In genomic region chr17:45370535-45370934, GRCm38 (mm10) we compare ENCODE assay signal across 18 mouse cellular contexts.
A peak's percentile ranks its signal among the peaks of the same experiment; 100 is the strongest.
DNase-seq lines count a peak whose midpoint lies in the region; ATAC-seq lines count a peak whose summit lies in the region.
"Had no signal": no experiment of that assay in that cellular context is flagged by ENCODE, and none has a peak within 500 bp of the region (broad histone marks: within the 10 kb centered on the region; RNA-seq: fewer than 3 reads in every experiment).

No protein-coding gene starts in this region.

- peaks cover 20% of the 10 kb centered on the region for H3K4me1 ChIP-seq in forebrain, embryonic 10.5 days
- 0 out of 2 replicates have a peak, but pooled peaks cover 4% of the 10 kb centered on the region for H3K4me1 ChIP-seq in forebrain, embryonic 15.5 days
- H3K4me1 ChIP-seq in neural tube, embryonic 11.5 days (ENCODE audit: control insufficient read depth, insufficient read depth, low read length), result peaks cover 5% of the 10 kb centered on the region; the same call in 1 of the 2 replicates
- H3K4me1 ChIP-seq in neural tube, embryonic 15.5 days, result peaks cover 12% of the 10 kb centered on the region
- peaks cover 2% of the 10 kb centered on the region; the same call in 1 of the 2 replicates for H3K4me1 ChIP-seq in hindbrain, embryonic 16.5 days (ENCODE audit: control insufficient read depth, insufficient read depth, low read depth, low read length)
- no peaks in the 10 kb centered on the region for H3K4me1 ChIP-seq in neural tube, embryonic 14.5 days (ENCODE audit: control insufficient read depth, insufficient read depth, low read length)
- H3K4me1 ChIP-seq: heart, embryonic 12.5 days; intestine, embryonic 15.5 days had no signal

- H3K4me3 ChIP-seq in forebrain, embryonic 10.5 days, result no peak overlapping the region
- H3K4me3 ChIP-seq in forebrain, embryonic 15.5 days, result no peak overlapping the region
- no peak overlapping the region for H3K4me3 ChIP-seq in neural tube, embryonic 11.5 days (ENCODE audit: low read depth, low read length)
- no peak overlapping the region for H3K4me3 ChIP-seq in neural tube, embryonic 15.5 days (replicated peaks)
- H3K4me3 ChIP-seq in hindbrain, embryonic 16.5 days (ENCODE audit: low read length), result no peak overlapping the region
- no peak overlapping the region for H3K4me3 ChIP-seq in neural tube, embryonic 14.5 days (ENCODE audit: low read depth, low read length)
- H3K4me3 ChIP-seq: heart, embryonic 12.5 days; intestine, embryonic 15.5 days; myocyte had no signal

- no peaks in the 10 kb centered on the region for H3K36me3 ChIP-seq in forebrain, embryonic 10.5 days (replicated peaks)
- H3K36me3 ChIP-seq in forebrain, embryonic 15.5 days, result no peaks in the 10 kb centered on the region
- H3K36me3 ChIP-seq in neural tube, embryonic 11.5 days (ENCODE audit: control insufficient read depth, insufficient read depth, low read length), result no peaks in the 10 kb centered on the region
- H3K36me3 ChIP-seq in neural tube, embryonic 15.5 days, result no peaks in the 10 kb centered on the region
- H3K36me3 ChIP-seq in hindbrain, embryonic 16.5 days (ENCODE audit: control insufficient read depth, insufficient read depth, low read length), result no peaks in the 10 kb centered on the region
- H3K36me3 ChIP-seq in neural tube, embryonic 14.5 days (ENCODE audit: control insufficient read depth, insufficient read depth, low read length), result no peaks in the 10 kb centered on the region
- H3K36me3 ChIP-seq: heart, embryonic 12.5 days; intestine, embryonic 15.5 days had no signal

- H3K27ac ChIP-seq in forebrain, embryonic 10.5 days, result peak overlapping the region; percentile 40; the same call in 1 of the 2 replicates
- no peak overlapping the region for H3K27ac ChIP-seq in forebrain, embryonic 15.5 days (replicated peaks)
- no peak overlapping the region for H3K27ac ChIP-seq in neural tube, embryonic 11.5 days (ENCODE audit: low read depth, low read length)
- no peak overlapping the region for H3K27ac ChIP-seq in neural tube, embryonic 15.5 days (replicated peaks)
- H3K27ac ChIP-seq in hindbrain, embryonic 16.5 days (ENCODE audit: low read depth, low read length), result no peak overlapping the region
- no peak overlapping the region for H3K27ac ChIP-seq in neural tube, embryonic 14.5 days (ENCODE audit: low read depth, low read length)
- H3K27ac ChIP-seq: intestine, embryonic 15.5 days; kidney, postnatal 0 days; stomach, postnatal 0 days had no signal

- no peak overlapping the region for H3K4me2 ChIP-seq in forebrain, embryonic 15.5 days (replicated peaks)
- no peak overlapping the region for H3K4me2 ChIP-seq in neural tube, embryonic 11.5 days (ENCODE audit: low read depth)
- no peak overlapping the region for H3K4me2 ChIP-seq in neural tube, embryonic 15.5 days
- no peak overlapping the region for H3K4me2 ChIP-seq in hindbrain, embryonic 16.5 days (ENCODE audit: low read length)
- no peak overlapping the region for H3K4me2 ChIP-seq in neural tube, embryonic 14.5 days (ENCODE audit: low read depth, low read length)
- H3K4me2 ChIP-seq: heart, embryonic 12.5 days; intestine, embryonic 15.5 days had no signal

- no peaks in the 10 kb centered on the region for H3K9me3 ChIP-seq in forebrain, embryonic 10.5 days
- no peaks in the 10 kb centered on the region for H3K9me3 ChIP-seq in forebrain, embryonic 15.5 days
- H3K9me3 ChIP-seq in neural tube, embryonic 11.5 days (ENCODE audit: control insufficient read depth, low read length), result no peaks in the 10 kb centered on the region
- no peaks in the 10 kb centered on the region for H3K9me3 ChIP-seq in neural tube, embryonic 15.5 days (replicated peaks)
- no peaks in the 10 kb centered on the region for H3K9me3 ChIP-seq in hindbrain, embryonic 16.5 days (ENCODE audit: control insufficient read depth, low read length)
- H3K9me3 ChIP-seq in neural tube, embryonic 14.5 days (ENCODE audit: control insufficient read depth, low read length), result no peaks in the 10 kb centered on the region
- H3K9me3 ChIP-seq: heart, embryonic 12.5 days; intestine, embryonic 15.5 days had no signal

- no peak overlapping the region for H3K9ac ChIP-seq in forebrain, embryonic 15.5 days (replicated peaks)
- H3K9ac ChIP-seq in neural tube, embryonic 11.5 days (ENCODE audit: low read length), result 0 out of 2 replicates have a peak overlapping the region, but pooled peaks have one; percentile 5
- no peak overlapping the region for H3K9ac ChIP-seq in neural tube, embryonic 15.5 days (replicated peaks)
- H3K9ac ChIP-seq in hindbrain, embryonic 16.5 days (ENCODE audit: low read depth, low read length), result no peak overlapping the region; the same call in 1 of the 2 replicates
- H3K9ac ChIP-seq in neural tube, embryonic 14.5 days (replicated peaks; ENCODE audit: low read depth, low read length), result no peak overlapping the region
- H3K9ac ChIP-seq: heart, embryonic 12.5 days; intestine, embryonic 15.5 days had no signal

- ATAC-seq in forebrain, embryonic 15.5 days (replicated peaks), result no peak
- no peak for ATAC-seq in neural tube, embryonic 11.5 days (ENCODE audit: insufficient read depth, low FRiP score, low TSS enrichment)
- ATAC-seq in neural tube, embryonic 15.5 days (ENCODE audit: low FRiP score), result no peak
- ATAC-seq in hindbrain, embryonic 16.5 days, result peak; percentile 58
- ATAC-seq in neural tube, embryonic 14.5 days (ENCODE audit: low read depth), result peak; percentile 54; the same call in 1 of the 2 replicates
- no peak for ATAC-seq in CD4-positive, CD25-positive, alpha-beta regulatory T cell, adult 4 months
- no peak for ATAC-seq in erythroblast, adult 5-6 weeks (replicated peaks; ENCODE audit: low FRiP score, poor library complexity, severe bottlenecking)
- ATAC-seq: intestine, embryonic 15.5 days had no signal

- WGBS in forebrain, embryonic 10.5 days, result 54% methylated on average over 4 of the region's 5 CpGs
- WGBS in forebrain, embryonic 15.5 days, result 19% methylated on average over 5 of the region's 5 CpGs
- 37% methylated on average over 5 of the region's 5 CpGs for WGBS in neural tube, embryonic 11.5 days
- 19% methylated on average over 4 of the region's 5 CpGs for WGBS in neural tube, embryonic 15.5 days
- 32% methylated on average over 4 of the region's 5 CpGs for WGBS in hindbrain, embryonic 16.5 days
- WGBS in neural tube, embryonic 14.5 days, result 19% methylated on average over 4 of the region's 5 CpGs

- no peak for DNase-seq in forebrain, embryonic 10.5 days (ENCODE audit: extremely low spot score, low spot score)
- DNase-seq in neural tube, embryonic 11.5 days (ENCODE audit: low spot score), result no peak
- DNase-seq: adrenal gland, adult 8-10 months; cerebellum, adult 11 months; lung, postnatal 10 days; right cerebral cortex, postnatal 25 days; thymus, postnatal 25 days had no signal

- H3K27me3 ChIP-seq in forebrain, embryonic 10.5 days (ENCODE audit: poor library complexity, severe bottlenecking), result peaks cover 46% of the 10 kb centered on the region
- no peaks in the 10 kb centered on the region for H3K27me3 ChIP-seq in forebrain, embryonic 15.5 days
- H3K27me3 ChIP-seq in neural tube, embryonic 11.5 days (ENCODE audit: control insufficient read depth, insufficient read depth, low read length), result 0 out of 2 replicates have a peak, but pooled peaks cover 2% of the 10 kb centered on the region
- H3K27me3 ChIP-seq in neural tube, embryonic 15.5 days (replicated peaks), result peaks cover 6% of the 10 kb centered on the region; the same call in 1 of the 2 replicates
- H3K27me3 ChIP-seq in hindbrain, embryonic 16.5 days (replicated peaks; ENCODE audit: control insufficient read depth, insufficient read depth, low read length), result no peaks in the 10 kb centered on the region; the same call in 1 of the 2 replicates
- peaks cover 3% of the 10 kb centered on the region; the same call in 1 of the 2 replicates for H3K27me3 ChIP-seq in neural tube, embryonic 14.5 days (ENCODE audit: control insufficient read depth, insufficient read depth, low read length)

Comparison
In these comparisons a context has a peak if more than half of its experiments do, and no peak if none do; other contexts are left out.
1. ATAC-seq: peak in hindbrain, embryonic 16.5 days (single experiment) and neural tube, embryonic 14.5 days (single experiment); none in forebrain, embryonic 15.5 days (single experiment), neural tube, embryonic 11.5 days (single experiment), neural tube, embryonic 15.5 days (single experiment), CD4-positive, CD25-positive, alpha-beta regulatory T cell, adult 4 months (single experiment) and erythroblast, adult 5-6 weeks (single experiment).